Comparison of ENCODE assay signal across 22 mouse cellular contexts in the genomic region with DNA sequence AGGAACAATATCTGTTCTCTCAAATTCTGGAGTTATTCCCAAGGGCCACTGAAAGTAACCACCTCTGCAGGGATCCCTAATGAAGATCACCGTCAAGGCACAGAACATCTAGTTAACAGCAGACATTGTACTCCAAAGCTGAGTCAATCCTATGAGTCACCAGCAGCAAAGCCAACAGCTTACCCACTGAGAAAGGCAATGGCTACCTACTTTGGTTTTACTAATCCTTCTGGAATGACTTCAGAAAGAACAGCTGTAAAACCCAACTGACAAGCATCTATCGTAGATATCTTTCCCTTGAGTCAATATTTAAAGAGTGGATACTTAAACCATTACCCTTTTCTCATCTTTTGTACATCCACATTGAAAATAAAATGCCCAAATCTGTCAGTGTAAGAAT.
DNase-seq lines count a peak whose midpoint lies in the region; ATAC-seq and TF ChIP-seq lines count a peak whose summit lies in the region.
"Had no signal": no experiment of that assay in that cellular context is flagged by ENCODE, and none has a peak within 500 bp of the region (broad histone marks: within the 10 kb centered on the region; RNA-seq: fewer than 3 reads in every experiment).

No protein-coding gene starts in this region.

- H3K36me3 ChIP-seq in C2C12 (ENCODE audit: control insufficient read depth, insufficient read depth): no peaks in the 10 kb centered on the region
- no peaks in the 10 kb centered on the region for H3K36me3 ChIP-seq in hindbrain, embryonic 16.5 days (ENCODE audit: control insufficient read depth, insufficient read depth, low read length)
- H3K36me3 ChIP-seq: embryonic facial prominence, embryonic 12.5 days; forebrain, embryonic 10.5 days; heart, embryonic 13.5 days; hindbrain, embryonic 12.5 days had no signal

- 90% methylated on average over 2 of the region's 2 CpGs for WGBS in hindbrain, embryonic 16.5 days

- H3ac ChIP-seq in C2C12 (ENCODE audit: control insufficient read depth, insufficient read length, low read depth): no peak overlapping the region

- H3K4me3 ChIP-seq in C2C12 (ENCODE audit: insufficient read depth, poor library complexity, severe bottlenecking): no peak overlapping the region
- H3K4me3 ChIP-seq in hindbrain, embryonic 16.5 days (ENCODE audit: low read length): no peak overlapping the region
- H3K4me3 ChIP-seq: embryonic facial prominence, embryonic 12.5 days; forebrain, embryonic 10.5 days; heart, embryonic 13.5 days; hindbrain, embryonic 12.5 days had no signal

- no peak overlapping the region for H3K4me2 ChIP-seq in hindbrain, embryonic 16.5 days (ENCODE audit: low read length)
- H3K4me2 ChIP-seq: embryonic facial prominence, embryonic 12.5 days; heart, embryonic 13.5 days; hindbrain, embryonic 12.5 days had no signal

- POLR2A ChIA-PET in Patski (lab: Charles Lee): no interaction called here

- in situ Hi-C loops in Patski (cut with MboI; ENCODE audit: low pct_unique_long_range_greater_than_20kb): loop anchor here (25.0 kb wide), 1 partner anchor 983 kb away; a partner anchor contains a TSS

- H3K79me3 ChIP-seq in C2C12 (ENCODE audit: low read depth): no peaks in the 10 kb centered on the region

- TF ChIP-seq CTCF in C2C12 (IDR thresholded peaks at IDR 0.05; ENCODE audit: control insufficient read depth, insufficient read depth, insufficient read length) (no peak), Patski (IDR thresholded peaks at IDR 0.05) (no peak)

- DNase-seq in Patski (ENCODE audit: low read depth, low spot score): peak; percentile 64
- peak; percentile 65 for DNase-seq in fibroblast of lung, adult 2 months (ENCODE audit: low read depth)
- DNase-seq in cerebellum, postnatal 25 days: no peak
- DNase-seq in T-cell, adult 2 months (ENCODE audit: low spot score): no peak
- DNase-seq: adrenal gland, adult 2 months; adrenal gland, postnatal 25 days; B cell, adult 2 months; cerebellum, adult 8-10 months; cerebellum, postnatal 14 days; gastrocnemius, postnatal 36 days; heart, adult 11 months; heart, postnatal 4 days; kidney, adult 11 months had no signal

- no peaks in the 10 kb centered on the region for H3K9me3 ChIP-seq in hindbrain, embryonic 16.5 days (ENCODE audit: control insufficient read depth, low read length)
- H3K9me3 ChIP-seq: embryonic facial prominence, embryonic 12.5 days; forebrain, embryonic 10.5 days; heart, embryonic 13.5 days; hindbrain, embryonic 12.5 days had no signal

- H3K79me2 ChIP-seq in C2C12 (ENCODE audit: control insufficient read depth, insufficient read depth): no peaks in the 10 kb centered on the region

- CTCF ChIA-PET in Patski (lab: Charles Lee): no interaction called here

- no peaks in the 10 kb centered on the region for H3K4me1 ChIP-seq in hindbrain, embryonic 16.5 days (ENCODE audit: control insufficient read depth, insufficient read depth, low read depth, low read length)
- H3K4me1 ChIP-seq: embryonic facial prominence, embryonic 12.5 days; forebrain, embryonic 10.5 days; heart, embryonic 13.5 days; hindbrain, embryonic 12.5 days had no signal

- no peak overlapping the region for H3K9ac ChIP-seq in hindbrain, embryonic 16.5 days (ENCODE audit: low read depth, low read length)
- H3K9ac ChIP-seq: embryonic facial prominence, embryonic 12.5 days; heart, embryonic 13.5 days; hindbrain, embryonic 12.5 days had no signal

- H3K27ac ChIP-seq in hindbrain, embryonic 16.5 days (ENCODE audit: low read depth, low read length): no peak overlapping the region
- H3K27ac ChIP-seq: embryonic facial prominence, embryonic 12.5 days; forebrain, embryonic 10.5 days; heart, embryonic 13.5 days; hindbrain, embryonic 12.5 days; hindbrain, postnatal 0 days had no signal

- H3K27me3 ChIP-seq in C2C12 (ENCODE audit: control insufficient read depth, insufficient read depth, insufficient read length) (no peaks in the 10 kb centered on the region), Patski (no peaks in the 10 kb centered on the region)
- H3K27me3 ChIP-seq in hindbrain, embryonic 16.5 days (replicated peaks; ENCODE audit: control insufficient read depth, insufficient read depth, low read length): no peaks in the 10 kb centered on the region
- H3K27me3 ChIP-seq: CH12.LX; embryonic facial prominence, embryonic 12.5 days; heart, embryonic 13.5 days; hindbrain, embryonic 12.5 days had no signal

- ATAC-seq in Patski: peak; percentile 99
- no peak for ATAC-seq in hindbrain, embryonic 16.5 days
- ATAC-seq: forebrain, embryonic 14.5 days; hindbrain, postnatal 0 days had no signal

TF ChIP-seq in C2C12, 6 proteins besides CTCF, POLR2A, EP300 and RAD21:
- TF ChIP-seq MYOG (IDR thresholded peaks at IDR 0.05; ENCODE audit: control insufficient read depth, extremely low read depth, insufficient read length) (no peak), MAX (IDR thresholded peaks at IDR 0.05) (no peak), CEBPB (IDR thresholded peaks at IDR 0.05; ENCODE audit: low read depth) (no peak), USF1 (IDR thresholded peaks at IDR 0.05; ENCODE audit: low read depth) (no peak), MYOD1 (IDR thresholded peaks at IDR 0.05; ENCODE audit: control insufficient read depth, insufficient read length, low read depth) (peak; percentile 83), FOSL1 (IDR thresholded peaks at IDR 0.05; ENCODE audit: insufficient read depth, low read length, poor library complexity, severe bottlenecking) (peak; percentile 95)

Comparison
In these comparisons a context has a peak if more than half of its experiments do, and no peak if none do; other contexts are left out.
1. DNase-seq: peak in Patski (single experiment) and fibroblast of lung, adult 2 months (single experiment); none in cerebellum, postnatal 25 days (0 of 2) and T-cell, adult 2 months (single experiment).